Mouse (Mus musculus) MEL (cell line): ENCODE results near the gene Csgalnact2.

ENCODE experiments used
- CTCF ChIP-seq, 3 experiments: IDR thresholded peaks in 2 of 3; conservative IDR thresholded peaks in 1 of 3; 2 replicates each; pipeline ENCODE4 v1.5.1; 2011 to 2012; ENCODE audit warnings: low read length in 3 of 3, low read depth in 2 of 3, mild to moderate bottlenecking in 2 of 3, improper control_type of control experiment in 1 of 3, inconsistent platforms in 1 of 3, mixed read lengths in 1 of 3, moderate library complexity in 1 of 3; ENCODE audit not compliant: control insufficient read depth in 1 of 3, insufficient read depth in 1 of 3, poor library complexity in 1 of 3, severe bottlenecking in 1 of 3
- EP300 ChIP-seq, 2 experiments: IDR thresholded peaks; 2 replicates each; pipeline ENCODE4 v1.6.1; 2011; ENCODE audit warnings: improper control_type of control experiment in 2 of 2, low read length in 2 of 2, low read depth in 1 of 2, mild to moderate bottlenecking in 1 of 2
- GABPA ChIP-seq: IDR thresholded peaks from 2 replicates; pipeline ENCODE4 v1.6.1; 2012; ENCODE audit warnings: low read depth, mild to moderate bottlenecking, inconsistent platforms, low read length, improper control_type of control experiment, moderate library complexity
- GATA1 ChIP-seq: IDR thresholded peaks from 2 replicates; pipeline ENCODE4 v1.6.1; 2011; ENCODE audit warnings: low read depth, low read length, improper control_type of control experiment
- HCFC1 ChIP-seq: IDR thresholded peaks from 2 replicates; pipeline ENCODE4 v1.6.1; 2012; ENCODE audit warnings: low read depth, mild to moderate bottlenecking, inconsistent platforms, low read length, improper control_type of control experiment, moderate library complexity
- POLR2AphosphoS5 ChIP-seq: IDR thresholded peaks from 2 replicates; pipeline ENCODE4 v1.6.1; 2012; ENCODE audit warnings: low read depth, borderline replicate concordance, mild to moderate bottlenecking, inconsistent platforms, low read length, moderate library complexity, mixed read lengths
- SIN3A ChIP-seq: IDR thresholded peaks from 2 replicates; pipeline ENCODE4 v1.6.1; 2012; ENCODE audit warnings: low read length, improper control_type of control experiment, inconsistent platforms
- TCF12 ChIP-seq: IDR thresholded peaks from 2 replicates; pipeline ENCODE4 v1.6.1; 2014; ENCODE audit warnings: low read depth, mild to moderate bottlenecking, inconsistent platforms, low read length, improper control_type of control experiment, moderate library complexity
- USF1 ChIP-seq: IDR thresholded peaks from 2 replicates; pipeline ENCODE4 v1.6.1; 2014; ENCODE audit warnings: low read depth, mild to moderate bottlenecking, inconsistent platforms, low read length, improper control_type of control experiment, moderate library complexity
- ZMIZ1 ChIP-seq: IDR thresholded peaks from 2 replicates; pipeline ENCODE4 v1.6.1; 2012; ENCODE audit warnings: low read depth, mild to moderate bottlenecking, inconsistent platforms, low read length, improper control_type of control experiment, moderate library complexity

DNA sequence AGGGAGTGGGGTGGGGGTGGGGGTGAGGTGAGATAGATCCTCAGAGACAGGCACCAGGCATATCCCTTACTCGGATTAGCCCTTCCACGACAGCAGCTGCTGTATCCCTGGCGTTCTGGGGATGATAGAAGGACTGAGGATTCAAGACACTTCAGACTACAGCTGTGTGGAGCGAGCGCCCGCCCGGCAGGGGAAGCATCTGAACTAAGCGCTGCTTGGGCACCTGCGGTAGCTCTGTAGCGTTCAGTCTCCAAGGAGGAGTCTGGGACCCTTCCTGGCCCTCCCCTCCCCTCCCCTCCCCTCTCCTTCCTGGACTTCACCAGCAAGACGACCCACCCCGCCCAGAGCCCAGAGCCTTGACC, 73.1 kb downstream of the Csgalnact2 start:
- TF ChIP-seq USF1 (no peak), GABPA (no peak), POLR2AphosphoS5 (no peak), CTCF (IDR thresholded peaks at IDR 0.05 in 2 of 3, conservative IDR thresholded peaks at IDR 0.05 in 1 of 3; ENCODE audit: control insufficient read depth in 1 of 3, insufficient read depth in 1 of 3, low read depth in 2 of 3, low read length in 3 of 3, poor library complexity in 1 of 3, severe bottlenecking in 1 of 3) (no peak), GATA1 (no peak), EP300 (IDR thresholded peaks at IDR 0.05; ENCODE audit: low read depth in 1 of 2, low read length in 2 of 2) (no peak), SIN3A (no peak), ZMIZ1 (no peak), HCFC1 (no peak), TCF12 (no peak)
